Mouse (Mus musculus) midbrain, embryonic 10.5 days (tissue): ENCODE data around the gene Zbtb46. TPM values are rescaled to one million over a fixed set of nuclear protein-coding genes. Genes with fewer than 3 reads are reported as not detected.
A peak's percentile ranks its signal among the peaks of the same experiment; 100 is the strongest.

Source experiments
- DNase-seq: peaks from one replicate; pipeline ENCODE4 v3.0.0-alpha.2; 2017; ENCODE audit warnings: low spot score
- H3K27ac ChIP-seq: fragments of 300-500 bp; sonication (generic); replicated peaks from 2 replicates; pipeline ENCODE4 v1.5.1; 2016; ENCODE audit warnings: mild to moderate bottlenecking
- H3K27me3 ChIP-seq: fragments of 300-500 bp; sonication (generic); 2 replicates; pipeline ENCODE4 v1.6.1; 2016; ENCODE audit warnings: low read depth, mild to moderate bottlenecking; ENCODE audit not compliant: poor library complexity, severe bottlenecking
- H3K36me3 ChIP-seq: fragments of 300-500 bp; sonication (generic); 2 replicates; pipeline ENCODE4 v1.6.1; 2016; ENCODE audit warnings: mild to moderate bottlenecking, moderate library complexity
- H3K4me1 ChIP-seq: fragments of 300-500 bp; sonication (generic); 2 replicates; pipeline ENCODE4 v1.6.1; 2016
- H3K4me3 ChIP-seq: fragments of 300-500 bp; sonication (generic); 2 replicates; pipeline ENCODE4 v1.5.1; 2016; ENCODE audit warnings: mild to moderate bottlenecking, moderate library complexity
- H3K9me3 ChIP-seq: fragments of 300-500 bp; sonication (generic); replicated peaks from 2 replicates; pipeline ENCODE4 v1.6.1; 2016; ENCODE audit warnings: mild to moderate bottlenecking
- WGBS: fragments of 180-500 bp; shearing (Covaris S2); methylation state at CpG from one replicate; pipeline ENCODE4 v1.1.7; 2016; 5-methylcytosine and 5-hydroxymethylcytosine counted together
- polyA plus RNA-seq: library from polyadenylated mRNA; unstranded; fragments of >200 nt; fragmentation: Nextera tagmentation; extraction: Ambion mirVana; gene quantifications from 2 replicates; pipeline ENCODE4 v1.2.1, GENCODE M21; 2016

Gene Zbtb46
- polyA plus RNA-seq, 1 experiment from 2014 or later: 16.8 TPM

- Histone ChIP-seq H3K27ac (no peak overlapping the region), H3K36me3 (no peaks in the 10 kb centered on the region), H3K27me3 (no peaks in the 10 kb centered on the region), H3K4me3 (no peak overlapping the region), H3K9me3 (no peaks in the 10 kb centered on the region), H3K4me1 (peaks cover 12% of the 10 kb centered on the region; the same call in 1 of the 2 replicates)
- 28% methylated on average over 1 of the region's 1 CpGs for WGBS
- no peak for DNase-seq
These were observed 26.5 kb upstream of the Zbtb46 start for GRCm38 (mm10) chr2:181485741-181486140.

GRCm38 (mm10) chr2:181484456-181485233 is 25.4 kb upstream of the Zbtb46 start:
- Histone ChIP-seq H3K4me3 (no peak overlapping the region), H3K27ac (no peak overlapping the region), H3K27me3 (no peaks in the 10 kb centered on the region), H3K9me3 (no peaks in the 10 kb centered on the region), H3K4me1 (peaks cover 12% of the 10 kb centered on the region; the same call in 1 of the 2 replicates), H3K36me3 (no peaks in the 10 kb centered on the region)
- no peak for DNase-seq
- 80% methylated on average over 6 of the region's 6 CpGs for WGBS

GRCm38 (mm10) chr2:181483562-181484318 is 24.5 kb upstream of the Zbtb46 start:
- H3K4me3 ChIP-seq: no peak overlapping the region
- 41% methylated on average over 7 of the region's 7 CpGs for WGBS
- no peaks in the 10 kb centered on the region for H3K36me3 ChIP-seq
- peaks cover 12% of the 10 kb centered on the region; the same call in 1 of the 2 replicates for H3K4me1 ChIP-seq
- no peak for DNase-seq
- H3K9me3 ChIP-seq: no peaks in the 10 kb centered on the region
- no peaks in the 10 kb centered on the region for H3K27me3 ChIP-seq
- H3K27ac ChIP-seq: 0 out of 2 replicates have a peak overlapping the region, but pooled peaks have one; percentile 33

- no peak overlapping the region for H3K27ac ChIP-seq
- H3K4me1 ChIP-seq: peaks cover 11% of the 10 kb centered on the region; the same call in 1 of the 2 replicates
- WGBS: 58% methylated on average over 2 of the region's 2 CpGs
- H3K4me3 ChIP-seq: no peak overlapping the region
- no peaks in the 10 kb centered on the region for H3K27me3 ChIP-seq
- no peaks in the 10 kb centered on the region for H3K36me3 ChIP-seq
- no peaks in the 10 kb centered on the region for H3K9me3 ChIP-seq
- DNase-seq: no peak
These were observed 23.9 kb upstream of the Zbtb46 start for GRCm38 (mm10) chr2:181483120-181483519.

- H3K9me3 ChIP-seq: no peaks in the 10 kb centered on the region
- H3K4me3 ChIP-seq: no peak overlapping the region
- no peaks in the 10 kb centered on the region for H3K36me3 ChIP-seq
- 86% methylated on average over 1 of the region's 1 CpGs for WGBS
- H3K27me3 ChIP-seq: no peaks in the 10 kb centered on the region
- no peak for DNase-seq
- no peaks in the 10 kb centered on the region for H3K4me1 ChIP-seq
- no peak overlapping the region for H3K27ac ChIP-seq
These were observed 13.1 kb upstream of the Zbtb46 start for GRCm38 (mm10) chr2:181472256-181472827.

GRCm38 (mm10) chr2:181471246-181471645 is 12.0 kb upstream of the Zbtb46 start:
- Histone ChIP-seq H3K27me3 (no peaks in the 10 kb centered on the region), H3K4me3 (no peak overlapping the region), H3K36me3 (no peaks in the 10 kb centered on the region), H3K9me3 (no peaks in the 10 kb centered on the region), H3K27ac (no peak overlapping the region; the same call in 1 of the 2 replicates), H3K4me1 (no peaks in the 10 kb centered on the region)
- WGBS: 71% methylated on average over 5 of the region's 5 CpGs
- no peak for DNase-seq

GRCm38 (mm10) chr2:181470285-181470684 is 11.1 kb upstream of the Zbtb46 start:
- 74% methylated on average over 2 of the region's 2 CpGs for WGBS
- Histone ChIP-seq H3K27me3 (no peaks in the 10 kb centered on the region), H3K4me3 (no peak overlapping the region), H3K36me3 (no peaks in the 10 kb centered on the region), H3K4me1 (no peaks in the 10 kb centered on the region), H3K9me3 (no peaks in the 10 kb centered on the region), H3K27ac (no peak overlapping the region)
- DNase-seq: no peak

- Histone ChIP-seq H3K36me3 (no peaks in the 10 kb centered on the region), H3K4me3 (no peak overlapping the region), H3K27ac (no peak overlapping the region), H3K9me3 (no peaks in the 10 kb centered on the region), H3K27me3 (peaks cover 20% of the 10 kb centered on the region; the same call in 1 of the 2 replicates), H3K4me1 (peaks cover 22% of the 10 kb centered on the region)
- WGBS: 61% methylated on average over 3 of the region's 3 CpGs
- no peak for DNase-seq
These were observed 6.2 kb upstream of the Zbtb46 start for GRCm38 (mm10) chr2:181465423-181465822.

- peak overlapping the region; percentile 39 for H3K27ac ChIP-seq
- H3K27me3 ChIP-seq: peaks cover 25% of the 10 kb centered on the region; the same call in 1 of the 2 replicates
- H3K4me1 ChIP-seq: peaks cover 35% of the 10 kb centered on the region
- H3K4me3 ChIP-seq: peak overlapping the region; percentile 24; the same call in 1 of the 2 replicates
- peak; percentile 56 for DNase-seq
- WGBS: 46% methylated on average over 7 of the region's 7 CpGs
- no peaks in the 10 kb centered on the region for H3K36me3 ChIP-seq
- no peaks in the 10 kb centered on the region for H3K9me3 ChIP-seq
These were observed 3.9 kb upstream of the Zbtb46 start for GRCm38 (mm10) chr2:181463008-181463738.

GRCm38 (mm10) chr2:181462604-181463003 is 3.4 kb upstream of the Zbtb46 start:
- H3K9me3 ChIP-seq: no peaks in the 10 kb centered on the region
- peaks cover 41% of the 10 kb centered on the region for H3K4me1 ChIP-seq
- DNase-seq: no peak
- H3K27ac ChIP-seq: peak overlapping the region; percentile 39
- H3K27me3 ChIP-seq: peaks cover 31% of the 10 kb centered on the region
- 0 out of 2 replicates have a peak overlapping the region, but pooled peaks have one; percentile 24 for H3K4me3 ChIP-seq
- H3K36me3 ChIP-seq: no peaks in the 10 kb centered on the region
- 91% methylated on average over 1 of the region's 1 CpGs for WGBS

- Histone ChIP-seq H3K27me3 (peaks cover 41% of the 10 kb centered on the region), H3K9me3 (no peaks in the 10 kb centered on the region), H3K4me3 (no peak overlapping the region), H3K36me3 (no peaks in the 10 kb centered on the region), H3K27ac (no peak overlapping the region), H3K4me1 (peaks cover 46% of the 10 kb centered on the region)
- DNase-seq: no peak
- 89% methylated on average over 1 of the region's 1 CpGs for WGBS
These were observed 2.4 kb upstream of the Zbtb46 start for GRCm38 (mm10) chr2:181461536-181462100.
